Mouse (Mus musculus): ENCODE results near the gene Pln. TPM values are rescaled to one million over a fixed set of nuclear protein-coding genes. Genes with fewer than 3 reads are reported as not detected.

The Pln gene
- polyA plus RNA-seq, 1 experiment from 2014 or later = 1.8 TPM

GRCm38 (mm10) chr10:53343384-53343783 lies 5.9 kb downstream of the Pln start:
- 49% methylated on average over 6 of the region's 6 CpGs for WGBS
- Histone ChIP-seq H3K36me3 (0 out of 2 replicates have a peak, but pooled peaks cover under 1% of the 10 kb centered on the region), H3K27me3 (ENCODE audit: low read depth, poor library complexity, severe bottlenecking) (no peaks in the 10 kb centered on the region), H3K27ac (no peak overlapping the region), H3K9me3 (replicated peaks) (no peaks in the 10 kb centered on the region), H3K4me3 (no peak overlapping the region), H3K4me1 (peaks cover 3% of the 10 kb centered on the region; the same call in 1 of the 2 replicates)
- DNase-seq (ENCODE audit: low spot score) = no peak

DNA sequence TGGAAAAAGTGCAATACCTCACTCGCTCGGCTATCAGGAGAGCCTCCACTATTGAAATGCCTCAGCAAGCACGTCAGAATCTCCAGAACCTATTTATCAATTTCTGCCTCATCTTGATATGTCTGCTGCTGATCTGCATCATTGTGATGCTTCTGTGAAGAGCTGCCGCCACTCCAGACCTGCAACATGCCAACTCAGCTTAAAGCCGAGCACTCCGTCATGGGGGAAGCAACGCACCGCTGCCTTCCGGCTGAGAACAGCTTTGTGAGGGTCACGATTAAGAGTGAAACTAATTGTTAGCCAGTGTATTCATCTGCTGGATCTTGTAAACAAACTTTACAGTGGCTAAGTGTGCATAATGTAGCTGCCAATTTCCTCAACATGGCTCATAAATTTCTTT lies 6.4 kb downstream of the Pln start:
- no peak overlapping the region for H3K4me3 ChIP-seq
- no peaks in the 10 kb centered on the region for H3K9me3 ChIP-seq (replicated peaks)
- no peaks in the 10 kb centered on the region for H3K27me3 ChIP-seq (ENCODE audit: low read depth, poor library complexity, severe bottlenecking)
- H3K36me3 ChIP-seq = peaks cover 6% of the 10 kb centered on the region
- DNase-seq (ENCODE audit: low spot score) = no peak
- no peak overlapping the region for H3K27ac ChIP-seq
- H3K4me1 ChIP-seq = peaks cover 3% of the 10 kb centered on the region; the same call in 1 of the 2 replicates
- 85% methylated on average over 10 of the region's 10 CpGs for WGBS

- Histone ChIP-seq H3K27me3 (ENCODE audit: low read depth, poor library complexity, severe bottlenecking) (no peaks in the 10 kb centered on the region), H3K27ac (no peak overlapping the region), H3K4me1 (peaks cover 3% of the 10 kb centered on the region; the same call in 1 of the 2 replicates), H3K36me3 (peaks cover 7% of the 10 kb centered on the region), H3K9me3 (replicated peaks) (no peaks in the 10 kb centered on the region), H3K4me3 (no peak overlapping the region)
- WGBS = 91% methylated on average over 4 of the region's 4 CpGs
- DNase-seq (ENCODE audit: low spot score) = no peak
Observed at GRCm38 (mm10) chr10:53345508-53345907, 8.0 kb downstream of the Pln start.

DNA sequence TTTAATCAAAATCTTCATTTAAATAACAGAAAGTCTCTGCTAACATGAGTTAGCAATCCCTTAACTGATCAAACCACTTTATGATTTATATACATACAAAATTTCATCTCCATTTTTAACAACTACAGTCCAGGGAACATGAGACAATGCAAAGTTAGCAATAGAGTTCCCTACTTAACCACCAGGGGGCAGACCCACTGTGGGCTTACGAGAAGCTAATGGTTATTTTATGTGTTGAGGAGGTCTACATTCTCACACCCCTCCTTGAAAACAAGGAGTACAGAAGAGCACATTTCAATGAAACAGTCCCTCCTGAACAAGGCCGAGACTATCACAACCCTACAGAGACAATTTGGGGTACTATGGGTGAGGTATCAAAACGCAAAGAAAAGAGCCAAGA lies 9.0 kb downstream of the Pln start:
- no peak overlapping the region for H3K27ac ChIP-seq
- no peaks in the 10 kb centered on the region for H3K27me3 ChIP-seq (ENCODE audit: low read depth, poor library complexity, severe bottlenecking)
- peaks cover 3% of the 10 kb centered on the region; the same call in 1 of the 2 replicates for H3K4me1 ChIP-seq
- 50% methylated on average over 3 of the region's 3 CpGs for WGBS
- peak; percentile 61 for DNase-seq (ENCODE audit: low spot score)
- H3K4me3 ChIP-seq = no peak overlapping the region
- H3K36me3 ChIP-seq = peaks cover 7% of the 10 kb centered on the region
- no peaks in the 10 kb centered on the region for H3K9me3 ChIP-seq (replicated peaks)

- Histone ChIP-seq H3K27me3 (ENCODE audit: low read depth, poor library complexity, severe bottlenecking) (no peaks in the 10 kb centered on the region), H3K9me3 (replicated peaks) (no peaks in the 10 kb centered on the region), H3K36me3 (peaks cover 7% of the 10 kb centered on the region), H3K4me3 (no peak overlapping the region), H3K27ac (no peak overlapping the region), H3K4me1 (peaks cover 3% of the 10 kb centered on the region; the same call in 1 of the 2 replicates)
- WGBS = 88% methylated on average over 5 of the region's 5 CpGs
- no peak for DNase-seq (ENCODE audit: low spot score)
Observed at GRCm38 (mm10) chr10:53346916-53347315, 9.4 kb downstream of the Pln start.

GRCm38 (mm10) chr10:53347787-53348755 lies 10.6 kb downstream of the Pln start:
- peaks cover 3% of the 10 kb centered on the region; the same call in 1 of the 2 replicates for H3K4me1 ChIP-seq
- no peak for DNase-seq (ENCODE audit: low spot score)
- no peak overlapping the region for H3K27ac ChIP-seq
- no peaks in the 10 kb centered on the region for H3K27me3 ChIP-seq (ENCODE audit: low read depth, poor library complexity, severe bottlenecking)
- no peak overlapping the region for H3K4me3 ChIP-seq
- 62% methylated on average over 10 of the region's 10 CpGs for WGBS
- H3K36me3 ChIP-seq = peaks cover 7% of the 10 kb centered on the region
- no peaks in the 10 kb centered on the region for H3K9me3 ChIP-seq (replicated peaks)

DNA sequence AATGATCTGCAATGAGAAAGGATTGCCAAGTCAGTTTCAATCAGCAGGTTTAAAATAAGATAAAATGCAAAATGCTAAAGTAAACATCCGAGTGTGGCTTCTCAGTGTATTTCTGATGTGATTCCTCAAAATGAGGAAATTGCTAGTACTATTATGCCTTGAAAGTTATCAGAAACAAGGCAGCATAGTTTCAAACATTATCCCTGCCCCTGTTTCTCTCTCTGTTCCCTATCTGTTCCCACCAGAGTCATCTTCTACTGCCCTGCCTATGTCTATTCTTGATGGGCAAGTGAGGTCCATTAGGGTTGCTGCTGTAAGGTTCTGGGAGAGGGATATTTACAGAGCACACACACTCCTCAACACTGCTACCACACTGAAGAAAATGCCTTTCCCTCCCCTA lies 11.8 kb downstream of the Pln start:
- H3K4me3 ChIP-seq = no peak overlapping the region
- H3K27me3 ChIP-seq (ENCODE audit: low read depth, poor library complexity, severe bottlenecking) = no peaks in the 10 kb centered on the region
- WGBS = 81% methylated on average over 1 of the region's 1 CpGs
- no peaks in the 10 kb centered on the region for H3K4me1 ChIP-seq
- no peak overlapping the region for H3K27ac ChIP-seq
- DNase-seq (ENCODE audit: low spot score) = no peak
- no peaks in the 10 kb centered on the region for H3K9me3 ChIP-seq (replicated peaks)
- peaks cover 7% of the 10 kb centered on the region for H3K36me3 ChIP-seq

- H3K9me3 ChIP-seq (replicated peaks) = no peaks in the 10 kb centered on the region
- H3K36me3 ChIP-seq = peaks cover 31% of the 10 kb centered on the region
- H3K4me3 ChIP-seq = no peak overlapping the region
- no peaks in the 10 kb centered on the region for H3K4me1 ChIP-seq
- no peak for DNase-seq (ENCODE audit: low spot score)
- no peak overlapping the region for H3K27ac ChIP-seq
- H3K27me3 ChIP-seq (ENCODE audit: low read depth, poor library complexity, severe bottlenecking) = no peaks in the 10 kb centered on the region
- 87% methylated on average over 3 of the region's 3 CpGs for WGBS
Observed at GRCm38 (mm10) chr10:53353665-53354064, 16.2 kb downstream of the Pln start.

GRCm38 (mm10) chr10:53359016-53359415 lies 21.5 kb downstream of the Pln start:
- Histone ChIP-seq H3K27me3 (ENCODE audit: low read depth, poor library complexity, severe bottlenecking) (no peaks in the 10 kb centered on the region), H3K27ac (no peak overlapping the region), H3K36me3 (peaks cover 33% of the 10 kb centered on the region), H3K4me1 (peaks cover under 1% of the 10 kb centered on the region; the same call in 1 of the 2 replicates), H3K4me3 (no peak overlapping the region), H3K9me3 (replicated peaks) (no peaks in the 10 kb centered on the region)
- DNase-seq (ENCODE audit: low spot score) = no peak
- WGBS = 95% methylated on average over 3 of the region's 3 CpGs

GRCm38 (mm10) chr10:53364311-53364710 lies 26.8 kb downstream of the Pln start:
- H3K9me3 ChIP-seq (replicated peaks) = no peaks in the 10 kb centered on the region
- no peak for DNase-seq (ENCODE audit: low spot score)
- H3K36me3 ChIP-seq = peaks cover 6% of the 10 kb centered on the region
- no peaks in the 10 kb centered on the region for H3K27me3 ChIP-seq (ENCODE audit: low read depth, poor library complexity, severe bottlenecking)
- no peak overlapping the region for H3K4me3 ChIP-seq
- peaks cover 3% of the 10 kb centered on the region; the same call in 1 of the 2 replicates for H3K4me1 ChIP-seq
- no peak overlapping the region for H3K27ac ChIP-seq

GRCm38 (mm10) chr10:53367265-53367664 lies 29.8 kb downstream of the Pln start:
- Histone ChIP-seq H3K27me3 (ENCODE audit: low read depth, poor library complexity, severe bottlenecking) (no peaks in the 10 kb centered on the region), H3K27ac (no peak overlapping the region), H3K36me3 (peaks cover 19% of the 10 kb centered on the region), H3K9me3 (replicated peaks) (no peaks in the 10 kb centered on the region; the same call in 1 of the 2 replicates), H3K4me3 (no peak overlapping the region), H3K4me1 (peaks cover 3% of the 10 kb centered on the region; the same call in 1 of the 2 replicates)
- WGBS = 99% methylated on average over 2 of the region's 2 CpGs
- DNase-seq (ENCODE audit: low spot score) = no peak

- Histone ChIP-seq H3K9me3 (replicated peaks) (no peaks in the 10 kb centered on the region; the same call in 1 of the 2 replicates), H3K4me3 (no peak overlapping the region), H3K4me1 (peaks cover 24% of the 10 kb centered on the region), H3K36me3 (peaks cover 21% of the 10 kb centered on the region), H3K27me3 (ENCODE audit: low read depth, poor library complexity, severe bottlenecking) (no peaks in the 10 kb centered on the region), H3K27ac (no peak overlapping the region)
- no peak for DNase-seq (ENCODE audit: low spot score)
- 93% methylated on average over 6 of the region's 6 CpGs for WGBS
Observed at GRCm38 (mm10) chr10:53373885-53374578, 36.6 kb downstream of the Pln start.

GRCm38 (mm10) chr10:53377096-53377495 lies 39.6 kb downstream of the Pln start:
- H3K27ac ChIP-seq = no peak overlapping the region
- H3K27me3 ChIP-seq (ENCODE audit: low read depth, poor library complexity, severe bottlenecking) = no peaks in the 10 kb centered on the region
- H3K4me3 ChIP-seq = no peak overlapping the region
- peaks cover 33% of the 10 kb centered on the region for H3K4me1 ChIP-seq
- peaks cover 8% of the 10 kb centered on the region for H3K36me3 ChIP-seq
- DNase-seq (ENCODE audit: low spot score) = no peak
- no peaks in the 10 kb centered on the region for H3K9me3 ChIP-seq (replicated peaks)

All from limb, embryonic 10.5 days (tissue).